Mouse (Mus musculus) kidney, adult 2 months (tissue): Measurements from ENCODE around the gene Fam76a.

ENCODE experiments used
- CTCF ChIP-seq: fragments of 200-500 bp; conservative IDR thresholded peaks from 2 replicates; pipeline ENCODE4 v1.5.1; 2011; ENCODE audit warnings: low read depth, mild to moderate bottlenecking, control low read depth, low read length, moderate library complexity, mixed read lengths; ENCODE audit not compliant: insufficient read depth, insufficient read length
- POLR2A ChIP-seq: fragments of 200-500 bp; IDR thresholded peaks from one replicate; pipeline ENCODE4 v1.6.1; 2011; ENCODE audit warnings: low read depth, low read length, control low read depth

- TF ChIP-seq POLR2A (no peak), CTCF (no peak)
Observed at GRCm38 (mm10) chr4:132898197-132898596, 24.2 kb downstream of the Fam76a start.
